Mouse (Mus musculus): ENCODE measurements around the gene Bzw1. TPM values are rescaled to one million over a fixed set of nuclear protein-coding genes. Genes with fewer than 3 reads are reported as not detected.

The Bzw1 gene
- total and polyA plus RNA-seq, 3 experiments, result 199 to 268 (median 242) TPM

DNA sequence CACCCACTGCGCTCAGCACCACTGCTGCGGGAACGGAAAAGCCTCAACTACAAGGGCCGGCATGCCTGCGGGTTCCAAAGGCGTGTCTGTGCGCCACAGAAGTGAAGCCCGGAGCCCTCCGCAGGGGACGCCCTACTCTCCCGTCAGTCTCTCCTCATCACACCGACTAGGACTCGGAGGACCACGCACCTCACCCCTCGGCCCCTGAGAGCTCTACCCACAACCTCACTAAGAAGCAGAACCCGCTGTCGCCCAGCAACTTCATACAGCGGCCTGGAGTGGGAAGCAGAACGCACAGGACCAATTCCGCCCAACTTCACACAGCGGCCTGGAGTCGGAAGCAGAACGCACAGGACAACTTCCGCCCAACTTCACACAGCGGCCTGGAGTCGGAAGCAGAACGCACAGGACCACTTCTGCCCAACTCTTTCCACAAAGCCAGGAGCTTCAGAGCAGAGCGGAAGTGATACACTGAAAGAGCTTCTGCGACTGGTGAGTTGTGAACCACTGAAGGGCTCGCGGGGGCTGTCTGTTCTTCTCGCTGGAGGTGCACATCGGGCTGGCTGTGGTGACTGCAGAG, 52.5 kb downstream of the Bzw1 start, which contains the start of the genes Nif3l1 and Ppil3:
TSS of gene Nif3l1 (plus strand) at position 9 of the 580 bp plus-strand sequence.
TSS of gene Ppil3 (minus strand) at position 344 of the 580 bp plus-strand sequence.
- DNase-seq (ENCODE audit: low read depth, low spot score), result peak; percentile 96
- H3K79me2 ChIP-seq (ENCODE audit: control insufficient read depth, insufficient read depth, low read length, poor library complexity), result peaks cover 17% of the 10 kb centered on the region
- H3K9me3 ChIP-seq (replicated peaks; ENCODE audit: insufficient read depth, low read length), result no peaks in the 10 kb centered on the region
- H3K9ac ChIP-seq (ENCODE audit: control insufficient read depth, low read depth, low read length, poor library complexity, severe bottlenecking), result peak within 1 kb of the TSS; percentile 87
- H3K4me1 ChIP-seq (ENCODE audit: control insufficient read depth in 1 of 2, insufficient read depth in 2 of 2, low read length in 2 of 2), result peaks cover 2 to 6% of the 10 kb centered on the region in 2 experiments; a peak in 2 of 4 replicates
- H3K27me3 ChIP-seq (ENCODE audit: control insufficient read depth in 1 of 2, insufficient read depth in 2 of 2, low read length in 2 of 2), result no peaks in the 10 kb centered on the region
- TF ChIP-seq ZKSCAN1 (IDR thresholded peaks at IDR 0.05; ENCODE audit: low read depth, low read length) (no peak), MAZ (IDR thresholded peaks at IDR 0.05; ENCODE audit: low read depth, low read length) (peak; percentile 31; the same call in 1 of the 2 replicates), MXI1 (IDR thresholded peaks at IDR 0.05; ENCODE audit: low read depth, low read length) (peak; percentile 74), POLR2AphosphoS5 (IDR thresholded peaks at IDR 0.05; ENCODE audit: borderline replicate concordance, low read depth, low read length) (no peak), TAL1 (IDR thresholded peaks at IDR 0.05; ENCODE audit: low read length) (no peak), ZC3H11A (IDR thresholded peaks at IDR 0.05; ENCODE audit: low read depth, low read length) (no peak), UBTF (IDR thresholded peaks at IDR 0.05; ENCODE audit: borderline replicate concordance, insufficient read depth, low read depth, low read length) (peak; percentile 91; the same call in 1 of the 2 replicates), MAFK (IDR thresholded peaks at IDR 0.05; ENCODE audit: borderline replicate concordance, low read depth, low read length) (no peak), CHD2 (IDR thresholded peaks at IDR 0.05; ENCODE audit: low read length) (no peak; the same call in 1 of the 2 replicates), NRF1 (IDR thresholded peaks at IDR 0.05; ENCODE audit: insufficient read depth, low read depth, low read length, poor library complexity, severe bottlenecking) (peak; percentile 21; the same call in 1 of the 2 replicates), CTCF (IDR thresholded peaks at IDR 0.05 in 2 of 3, conservative IDR thresholded peaks at IDR 0.05 in 1 of 3; ENCODE audit: control insufficient read depth in 1 of 3, insufficient read depth in 1 of 3, low read depth in 2 of 3, low read length in 3 of 3, poor library complexity in 1 of 3, severe bottlenecking in 1 of 3) (no peak; a peak in 1 of 6 replicates), HCFC1 (IDR thresholded peaks at IDR 0.05; ENCODE audit: low read depth, low read length) (peak; percentile 96), RCOR1 (IDR thresholded peaks at IDR 0.05; ENCODE audit: low read depth, low read length) (no peak), SIN3A (IDR thresholded peaks at IDR 0.05; ENCODE audit: low read length) (peak; percentile 94), GATA1 (IDR thresholded peaks at IDR 0.05; ENCODE audit: low read depth, low read length) (no peak), ETS1 (IDR thresholded peaks at IDR 0.05; ENCODE audit: low read depth, low read length) (0 out of 2 replicates have a peak, but pooled peaks have one; percentile 40), EP300 (IDR thresholded peaks at IDR 0.05; ENCODE audit: low read depth in 1 of 2, low read length in 2 of 2) (peak in 1 of 2 experiments; percentile 12; a peak in 1 of 4 replicates), USF2 (IDR thresholded peaks at IDR 0.05; ENCODE audit: borderline replicate concordance in 1 of 2, insufficient read depth in 1 of 2, low read depth in 1 of 2, low read length in 2 of 2) (no peak), MYB (IDR thresholded peaks at IDR 0.05; ENCODE audit: low read depth, low read length) (no peak), NELFE (IDR thresholded peaks at IDR 0.05; ENCODE audit: low read depth, low read length) (peak; percentile 77), POLR2AphosphoS2 (IDR thresholded peaks at IDR 0.05; ENCODE audit: low read length) (peak; percentile 82; the same call in 1 of the 2 replicates), MAX (IDR thresholded peaks at IDR 0.05; ENCODE audit: low read length) (peak; percentile 71), USF1 (IDR thresholded peaks at IDR 0.05; ENCODE audit: low read depth, low read length) (no peak), MEF2A (IDR thresholded peaks at IDR 0.05; ENCODE audit: extremely low read depth, insufficient replicate concordance, low read depth, low read length, poor library complexity, severe bottlenecking) (no peak), ZMIZ1 (IDR thresholded peaks at IDR 0.05; ENCODE audit: low read depth, low read length) (peak; percentile 77), TBP (IDR thresholded peaks at IDR 0.05; ENCODE audit: low read depth, low read length) (peak; percentile 77), TCF12 (IDR thresholded peaks at IDR 0.05; ENCODE audit: low read depth, low read length) (peak; percentile 67), RAD21 (IDR thresholded peaks at IDR 0.05; ENCODE audit: low read depth, low read length) (no peak), ELF1 (IDR thresholded peaks at IDR 0.05; ENCODE audit: low read depth, low read length) (peak; percentile 92), KAT2A (conservative IDR thresholded peaks at IDR 0.05; ENCODE audit: low read depth, low read length) (peak; percentile 81), CHD1 (IDR thresholded peaks at IDR 0.05; ENCODE audit: low read depth, low read length) (no peak), E2F4 (IDR thresholded peaks at IDR 0.05; ENCODE audit: borderline replicate concordance, low read depth, low read length) (no peak), POLR2A (IDR thresholded peaks at IDR 0.05; ENCODE audit: control insufficient read depth in 1 of 2, insufficient read depth in 1 of 2, low read depth in 1 of 2, low read length in 2 of 2, poor library complexity in 1 of 2) (peak; percentile 63 to 88; a peak in 3 of 4 replicates), MYC (IDR thresholded peaks at IDR 0.05; ENCODE audit: low read depth, low read length) (peak; percentile 75)
- peak within 1 kb of the TSS; percentile 87 for H3K27ac ChIP-seq (ENCODE audit: control insufficient read depth, low read depth, low read length)
- no peaks in the 10 kb centered on the region; a peak in 1 of 4 replicates for H3K36me3 ChIP-seq (ENCODE audit: control insufficient read depth in 1 of 2, insufficient read depth in 2 of 2, low read length in 2 of 2)
- H3K4me3 ChIP-seq (ENCODE audit: control insufficient read depth in 1 of 2, insufficient read depth in 1 of 2, low read depth in 2 of 2, low read length in 2 of 2), result peak within 1 kb of the TSS; percentile 84 to 90
